Mouse (Mus musculus): ENCODE data around the gene Klk1b8.
"Not testable (repeated sequence)": the region's sequence is repeated elsewhere in the genome, so short reads cannot be mapped to it uniquely, and the experiment has no call there.

Gene Klk1b8

GRCm38 (mm10) chr7:43950364-43950763 is at the start of gene Klk1b8:
Klk1b8 (plus strand) TSS chr7:43950664.
- DNase-seq, result no peak

- DNase-seq, result no peak
Measured at GRCm38 (mm10) chr7:43914821-43915220, 35.6 kb upstream of the Klk1b8 start.

GRCm38 (mm10) chr7:43918426-43918825 is 32.0 kb upstream of the Klk1b8 start:
- no peak for DNase-seq

GRCm38 (mm10) chr7:43918871-43919270 is 31.6 kb upstream of the Klk1b8 start:
- DNase-seq, result no peak

GRCm38 (mm10) chr7:43919559-43920451 is 30.7 kb upstream of the Klk1b8 start:
- DNase-seq, result peak; percentile 72

GRCm38 (mm10) chr7:43920582-43920981 is 29.9 kb upstream of the Klk1b8 start:
- DNase-seq, result no peak

- no peak for DNase-seq
Measured at GRCm38 (mm10) chr7:43921087-43921486, 29.4 kb upstream of the Klk1b8 start.

- DNase-seq, result no peak
Measured at GRCm38 (mm10) chr7:43921941-43922340, 28.5 kb upstream of the Klk1b8 start.

GRCm38 (mm10) chr7:43925985-43926384 is 24.5 kb upstream of the Klk1b8 start:
- no peak for DNase-seq

- DNase-seq, result no peak
Measured at GRCm38 (mm10) chr7:43928521-43928920, 21.9 kb upstream of the Klk1b8 start.

GRCm38 (mm10) chr7:43932337-43932736 is 18.1 kb upstream of the Klk1b8 start:
- DNase-seq, result no peak

- DNase-seq, result no peak
Measured at GRCm38 (mm10) chr7:43933440-43933839, 17.0 kb upstream of the Klk1b8 start, which contains the start of gene Klk15. Klk15 (plus strand) TSS chr7:43933740.

GRCm38 (mm10) chr7:43934747-43935146 is 15.7 kb upstream of the Klk1b8 start:
- no peak for DNase-seq

GRCm38 (mm10) chr7:43936551-43936950 is 13.9 kb upstream of the Klk1b8 start:
- no peak for DNase-seq

GRCm38 (mm10) chr7:43942293-43942692 is 8.2 kb upstream of the Klk1b8 start:
- not testable (repeated sequence) for DNase-seq

GRCm38 (mm10) chr7:43944727-43945264 is 5.7 kb upstream of the Klk1b8 start:
- no peak for DNase-seq

- no peak for DNase-seq
Measured at GRCm38 (mm10) chr7:43952703-43953102, 2.2 kb downstream of the Klk1b8 start.

- no peak for DNase-seq
Measured at GRCm38 (mm10) chr7:43966451-43966850, 16.0 kb downstream of the Klk1b8 start, which contains the start of gene Klk1b1. Klk1b1 (plus strand) TSS chr7:43966751.

- no peak for DNase-seq
Measured at GRCm38 (mm10) chr7:43967058-43967457, 16.6 kb downstream of the Klk1b8 start.

- DNase-seq, result no peak
Measured at GRCm38 (mm10) chr7:43967612-43968011, 17.1 kb downstream of the Klk1b8 start.

- DNase-seq, result not testable (repeated sequence)
Measured at GRCm38 (mm10) chr7:43975761-43976160, 25.3 kb downstream of the Klk1b8 start, which contains the start of gene Klk1b9. Klk1b9 (plus strand) TSS chr7:43976061.

- DNase-seq, result no peak
Measured at GRCm38 (mm10) chr7:43985657-43986056, 35.2 kb downstream of the Klk1b8 start.

- DNase-seq, result not testable (repeated sequence)
Measured at GRCm38 (mm10) chr7:43994821-43995220, 44.4 kb downstream of the Klk1b8 start.

- DNase-seq, result not testable (repeated sequence)
Measured at GRCm38 (mm10) chr7:43995577-43995976, 45.1 kb downstream of the Klk1b8 start, which contains the start of gene Klk1b11. Klk1b11 (plus strand) TSS chr7:43995877.

All from right cerebral cortex, postnatal 4 days (tissue).